Mouse (Mus musculus) erythroblast, embryonic 14.5 days (primary cell): ENCODE measurements around the gene Akirin1. TPM values are rescaled to one million over a fixed set of nuclear protein-coding genes. Genes with fewer than 3 reads are reported as not detected.

Experiments used
- H3K27me3 ChIP-seq: 2 replicates; pipeline ENCODE4 v1.6.1; 2012; ENCODE audit warnings: inconsistent platforms; ENCODE audit not compliant: control insufficient read depth
- H3K36me3 ChIP-seq: 2 replicates; pipeline ENCODE4 v1.6.1; 2012; ENCODE audit warnings: mild to moderate bottlenecking, inconsistent platforms; ENCODE audit not compliant: control insufficient read depth
- H3K4me1 ChIP-seq: 2 replicates; pipeline ENCODE4 v1.6.1; 2012; ENCODE audit warnings: inconsistent platforms; ENCODE audit not compliant: control insufficient read depth
- H3K4me3 ChIP-seq: replicated peaks from 2 replicates; pipeline ENCODE3; 2012; ENCODE audit warnings: moderate library complexity, mild to moderate bottlenecking, inconsistent platforms
- H3K9me3 ChIP-seq: 2 replicates; pipeline ENCODE4 v1.6.1; 2012; ENCODE audit warnings: low read length, inconsistent platforms, mixed read lengths; ENCODE audit not compliant: control insufficient read depth
- GATA1 ChIP-seq: IDR thresholded peaks from 2 replicates; pipeline ENCODE4 v1.6.1; 2012; ENCODE audit warnings: low read length, inconsistent platforms, mixed read lengths
- TAL1 ChIP-seq: IDR thresholded peaks from 3 replicates; pipeline ENCODE4 v1.6.1; 2012; ENCODE audit warnings: low read length, inconsistent platforms, mixed read lengths
- polyA plus RNA-seq: library from polyadenylated mRNA; stranded (reverse); fragments of >175 nt; gene quantifications from 2 replicates; pipeline ENCODE4 v1.2.3, GENCODE M21; 2012

Akirin1 gene
- 13.8 and 16.4 TPM in 2 replicates for polyA plus RNA-seq

GRCm38 (mm10) chr4:123750152-123750651 lies at the start of gene Akirin1:
Gene Akirin1, minus strand, starts transcription at chr4:123750345.
- Histone ChIP-seq H3K4me3 (peak within 1 kb of the TSS; percentile 94), H3K36me3 (peaks cover 13% of the 10 kb centered on the region), H3K9me3 (no peaks in the 10 kb centered on the region), H3K27me3 (peaks cover 20% of the 10 kb centered on the region), H3K4me1 (peaks cover 33% of the 10 kb centered on the region)
- no peak for TF ChIP-seq GATA1
- no peak for TF ChIP-seq TAL1

DNA sequence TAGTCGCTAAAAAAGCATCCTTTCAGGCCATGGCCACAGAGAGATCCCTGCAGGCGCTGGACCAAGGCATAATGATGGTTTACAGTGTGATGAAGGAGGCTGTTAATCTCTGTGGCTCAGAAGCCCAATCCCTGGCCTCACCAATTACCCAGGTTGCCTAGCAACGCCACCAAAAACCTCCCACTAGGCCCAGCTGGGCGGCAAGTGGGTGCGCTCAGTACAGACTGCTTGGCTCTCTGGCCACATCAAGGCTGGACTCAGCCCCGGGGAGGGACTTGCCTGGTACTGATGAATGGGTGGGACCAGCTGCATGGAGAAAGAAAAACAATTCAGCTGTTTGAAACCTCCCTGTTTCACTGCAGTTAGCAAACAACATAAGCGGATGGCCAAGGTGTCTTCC lies 47.7 kb upstream of the Akirin1 start:
- Histone ChIP-seq H3K4me3 (no peak overlapping the region), H3K27me3 (no peaks in the 10 kb centered on the region), H3K9me3 (no peaks in the 10 kb centered on the region), H3K4me1 (no peaks in the 10 kb centered on the region), H3K36me3 (no peaks in the 10 kb centered on the region)
- TF ChIP-seq GATA1 (no peak), TAL1 (no peak)

DNA sequence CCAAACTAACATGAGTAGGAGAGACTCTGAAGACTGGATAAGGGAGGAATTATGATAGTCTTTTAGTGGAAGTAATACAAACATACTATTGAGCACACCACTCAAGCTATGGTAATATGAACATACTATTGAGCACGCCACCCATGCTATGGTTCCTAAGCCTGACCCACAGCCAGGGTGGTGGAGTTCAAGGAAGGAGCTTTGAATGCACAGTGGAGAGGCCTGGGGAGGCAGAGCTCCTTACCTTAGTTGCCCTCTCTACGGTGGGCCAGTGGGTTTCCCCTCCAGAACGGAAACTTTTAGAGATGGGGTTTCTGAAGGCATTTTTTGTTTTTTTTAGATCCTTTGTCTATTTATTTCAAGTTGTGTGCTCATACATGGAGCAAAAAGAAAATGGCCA lies 47.3 kb upstream of the Akirin1 start:
- no peak for TF ChIP-seq TAL1
- no peak for TF ChIP-seq GATA1
- Histone ChIP-seq H3K4me1 (no peaks in the 10 kb centered on the region), H3K9me3 (no peaks in the 10 kb centered on the region), H3K27me3 (no peaks in the 10 kb centered on the region), H3K4me3 (no peak overlapping the region), H3K36me3 (no peaks in the 10 kb centered on the region)

- no peaks in the 10 kb centered on the region for H3K27me3 ChIP-seq
- H3K9me3 ChIP-seq = no peaks in the 10 kb centered on the region
- H3K4me1 ChIP-seq = no peaks in the 10 kb centered on the region
- no peaks in the 10 kb centered on the region for H3K36me3 ChIP-seq
- H3K4me3 ChIP-seq = no peak overlapping the region
- TF ChIP-seq TAL1 (no peak), GATA1 (no peak)
These were observed 44.9 kb upstream of the Akirin1 start for GRCm38 (mm10) chr4:123795057-123795456.

DNA sequence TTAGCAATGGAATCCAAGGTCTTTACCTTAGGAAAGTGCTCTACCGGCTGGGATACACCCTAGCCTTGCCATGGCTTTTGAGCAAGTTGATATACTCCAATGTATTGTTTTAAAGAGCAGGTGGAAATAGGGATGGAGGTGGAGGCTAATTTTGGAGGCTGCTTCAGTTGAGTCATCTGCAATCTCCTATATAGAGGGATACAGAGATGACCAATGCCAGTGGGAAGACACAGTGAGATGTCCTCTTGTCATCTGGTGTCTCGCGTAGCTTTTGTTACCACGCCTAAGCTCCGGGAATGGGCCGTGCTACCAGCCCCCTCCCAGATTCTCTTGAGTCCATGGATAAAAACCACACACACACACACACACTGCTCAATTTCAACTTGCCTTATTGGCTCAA lies 43.0 kb upstream of the Akirin1 start:
- no peak for TF ChIP-seq GATA1
- TF ChIP-seq TAL1 = no peak
- no peaks in the 10 kb centered on the region for H3K4me1 ChIP-seq
- H3K4me3 ChIP-seq = no peak overlapping the region
- no peaks in the 10 kb centered on the region for H3K27me3 ChIP-seq
- H3K9me3 ChIP-seq = no peaks in the 10 kb centered on the region
- no peaks in the 10 kb centered on the region for H3K36me3 ChIP-seq

GRCm38 (mm10) chr4:123792666-123793065 lies 42.5 kb upstream of the Akirin1 start:
- no peaks in the 10 kb centered on the region for H3K27me3 ChIP-seq
- TF ChIP-seq TAL1 = no peak
- no peak for TF ChIP-seq GATA1
- H3K36me3 ChIP-seq = no peaks in the 10 kb centered on the region
- no peaks in the 10 kb centered on the region for H3K4me1 ChIP-seq
- H3K9me3 ChIP-seq = no peaks in the 10 kb centered on the region
- no peak overlapping the region for H3K4me3 ChIP-seq

GRCm38 (mm10) chr4:123787191-123787985 lies 37.2 kb upstream of the Akirin1 start, which contains the start of gene Rhbdl2:
Gene Rhbdl2, plus strand, starts transcription at chr4:123787874.
- Histone ChIP-seq H3K4me1 (no peaks in the 10 kb centered on the region), H3K4me3 (no peak within 1 kb of the TSS), H3K27me3 (no peaks in the 10 kb centered on the region), H3K36me3 (no peaks in the 10 kb centered on the region), H3K9me3 (no peaks in the 10 kb centered on the region)
- TF ChIP-seq GATA1 (no peak), TAL1 (no peak)

DNA sequence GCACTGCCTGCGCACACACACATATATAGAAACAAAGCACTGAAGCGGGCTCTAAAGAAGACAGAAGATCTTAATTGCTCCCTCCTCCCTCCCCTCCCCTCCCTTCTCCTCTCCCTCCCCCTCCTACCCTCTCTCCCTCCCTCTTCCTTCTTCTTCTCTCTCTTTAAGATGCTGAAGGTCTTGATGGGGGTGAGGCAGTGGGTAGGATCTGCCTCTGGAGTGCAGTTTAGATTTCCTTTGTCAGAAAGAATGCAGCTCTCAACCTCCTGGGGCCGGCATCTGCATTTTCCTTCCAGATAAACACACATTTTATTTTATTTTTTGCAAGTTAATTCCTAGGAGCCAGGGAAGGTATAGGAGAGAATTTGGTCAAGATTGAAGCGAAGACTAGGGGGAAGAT lies 18.1 kb upstream of the Akirin1 start:
- Histone ChIP-seq H3K4me1 (no peaks in the 10 kb centered on the region), H3K36me3 (no peaks in the 10 kb centered on the region), H3K9me3 (no peaks in the 10 kb centered on the region), H3K27me3 (no peaks in the 10 kb centered on the region), H3K4me3 (no peak overlapping the region)
- TF ChIP-seq TAL1 (no peak), GATA1 (no peak)

DNA sequence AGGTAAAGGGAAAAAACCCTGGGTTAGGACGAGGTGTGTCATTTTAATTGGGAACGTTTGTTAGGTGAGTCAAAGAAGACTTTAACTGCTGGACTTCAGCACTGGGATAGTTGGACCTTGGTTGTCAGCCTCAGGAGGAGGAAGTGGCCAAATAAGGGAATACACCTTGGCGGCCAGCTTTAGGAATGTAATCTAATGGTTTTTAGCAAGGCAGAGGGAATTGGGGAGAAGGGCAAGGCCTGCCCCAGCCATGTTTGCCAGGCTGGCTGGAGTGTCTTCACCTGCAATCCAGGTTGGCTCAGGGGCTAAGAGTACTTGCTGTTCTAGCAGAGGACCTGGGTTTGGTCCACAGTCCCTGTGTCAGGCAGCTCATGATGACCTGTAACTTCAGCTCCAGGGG lies 17.7 kb upstream of the Akirin1 start:
- no peaks in the 10 kb centered on the region for H3K27me3 ChIP-seq
- H3K4me3 ChIP-seq = no peak overlapping the region
- H3K9me3 ChIP-seq = no peaks in the 10 kb centered on the region
- H3K4me1 ChIP-seq = no peaks in the 10 kb centered on the region
- H3K36me3 ChIP-seq = no peaks in the 10 kb centered on the region
- TF ChIP-seq GATA1 (no peak), TAL1 (no peak)
